Mouse (Mus musculus): ENCODE results near the gene Slc39a11.

- TF ChIP-seq CTCF (IDR thresholded peaks at IDR 0.05; ENCODE audit: extremely low read depth, insufficient read length, insufficient replicate concordance, low read depth, low read length) (no peak), POLR2A (IDR thresholded peaks at IDR 0.05; ENCODE audit: low read depth, low read length) (no peak)
Observed at GRCm38 (mm10) chr11:113525731-113526130, 124.1 kb downstream of the Slc39a11 start.

All from small intestine, adult 2 months (tissue).